Mouse (Mus musculus): Measurements from ENCODE around the gene Pmvk. TPM values are rescaled to one million over a fixed set of nuclear protein-coding genes. Genes with fewer than 3 reads are reported as not detected.

Pmvk gene
- total RNA-seq, 4 experiments from 2014 or later = 29.0 to 37.4 (median 31.7) TPM

Other genes with a start within 250 kb of the Pmvk start
- 10 to 100 TPM; 14.2 to 24.3 (median 22.2) TPM for gene Thbs3, start 239.4 kb upstream of the Pmvk start, total RNA-seq (2022)
- 100 to 1,000 TPM in 2 of 4 experiments, 10 to 100 TPM in 2; 95.4 to 105 (median 99.8) TPM for gene Mtx1, start 227.5 kb upstream of the Pmvk start, total RNA-seq (2022)
- 1 to 10 TPM in 1 of 4 experiments, under 1 TPM in 3; 0.36 to 1.5 (median 0.67) TPM for gene Muc1, start 225.5 kb upstream of the Pmvk start, total RNA-seq (2022)
- gene Krtcap2, start 208.6 kb upstream of the Pmvk start, total RNA-seq (2022) = 10 to 100 TPM; 70.4 to 91.2 (median 83.7) TPM
- 10 to 100 TPM; 66.2 to 74.6 (median 68.4) TPM for gene Trim46, start 208.2 kb upstream of the Pmvk start, total RNA-seq (2022)
- gene Dpm3, start 195.2 kb upstream of the Pmvk start, total RNA-seq (2022) = 10 to 100 TPM; 51.6 to 64.2 (median 54.6) TPM
- gene Slc50a1, start 184.0 kb upstream of the Pmvk start, total RNA-seq (2022) = 10 to 100 TPM; 38.0 to 48.9 (median 45.5) TPM
- gene Efna1, start 173.4 kb upstream of the Pmvk start, total RNA-seq (2022) = 1 to 10 TPM; 5.6 to 8.8 (median 6.8) TPM
- 10 to 100 TPM; 50.1 to 61.2 (median 55.3) TPM for gene Efna3, start 131.6 kb upstream of the Pmvk start, total RNA-seq (2022)
- under 1 TPM in 3 of 4 experiments, not detected in 1; 0.22 to 0.46 (median 0.30) TPM for gene Efna4, start 116.5 kb upstream of the Pmvk start, total RNA-seq (2022)
- 100 to 1,000 TPM; 104 to 122 (median 108) TPM for gene Adam15, start 104.5 kb upstream of the Pmvk start, total RNA-seq (2022)
- gene Dcst2, start 92.6 kb upstream of the Pmvk start, total RNA-seq (2022) = under 1 TPM; 0.32 to 0.77 (median 0.42) TPM
- gene Dcst1, start 89.3 kb upstream of the Pmvk start, total RNA-seq (2022) = under 1 TPM in 1 of 4 experiments, not detected in 3; 0.61 TPM
- 10 to 100 TPM; 11.3 to 20.3 (median 15.8) TPM for gene Zbtb7b, start 59.8 kb upstream of the Pmvk start, total RNA-seq (2022)
- 1 to 10 TPM; 3.9 to 5.8 (median 4.4) TPM for gene Lenep, start 51.7 kb upstream of the Pmvk start, total RNA-seq (2022)
- gene Flad1, start 42.7 kb upstream of the Pmvk start, total RNA-seq (2022) = 10 to 100 TPM; 30.8 to 39.9 (median 35.6) TPM
- 1 to 10 TPM; 2.4 to 3.5 (median 2.8) TPM for gene Cks1b, start 36.2 kb upstream of the Pmvk start, total RNA-seq (2022)
- 10 to 100 TPM; 15.1 to 18.7 (median 17.3) TPM for gene Shc1, start 36.1 kb upstream of the Pmvk start, total RNA-seq (2022)
- gene Pygo2, start 24.3 kb upstream of the Pmvk start, total RNA-seq (2022) = 10 to 100 TPM; 44.0 to 57.4 (median 48.8) TPM
- gene Pbxip1, start 17.8 kb upstream of the Pmvk start, total RNA-seq (2022) = 10 to 100 TPM; 33.6 to 51.4 (median 41.9) TPM
- 10 to 100 TPM; 20.8 to 25.7 (median 23.3) TPM for gene Kcnn3, start 65.6 kb downstream of the Pmvk start, total RNA-seq (2022)